Mouse (Mus musculus) forebrain, embryonic 16.5 days (tissue): ENCODE measurements around the gene Rps11. TPM values are rescaled to one million over a fixed set of nuclear protein-coding genes. Genes with fewer than 3 reads are reported as not detected.
A peak's percentile ranks its signal among the peaks of the same experiment; 100 is the strongest.

Experiments
- ATAC-seq: fragments of 200-750 bp; cut with Nextera tagmentation; 2 replicates; pipeline ENCODE4 v1.8.0; 2017; ENCODE audit warnings: mild to moderate bottlenecking, moderate library complexity
- H3K27ac ChIP-seq: fragments of 300-500 bp; sonication (generic); 2 replicates; pipeline ENCODE4 v1.5.1; 2014; ENCODE audit warnings: low read length, control low read depth
- H3K27me3 ChIP-seq: fragments of 300-500 bp; sonication (generic); replicated peaks from 2 replicates; pipeline ENCODE4 v1.6.1; 2014; ENCODE audit warnings: low read length; ENCODE audit not compliant: control insufficient read depth, insufficient read depth
- H3K36me3 ChIP-seq: fragments of 300-500 bp; sonication (generic); 2 replicates; pipeline ENCODE4 v1.6.1; 2014; ENCODE audit not compliant: control insufficient read depth, insufficient read depth
- H3K4me1 ChIP-seq: fragments of 300-500 bp; sonication (generic); replicated peaks from 2 replicates; pipeline ENCODE4 v1.6.1; 2014; ENCODE audit warnings: low read length; ENCODE audit not compliant: control insufficient read depth, insufficient read depth
- H3K4me2 ChIP-seq: fragments of 300-500 bp; sonication (generic); 2 replicates; pipeline ENCODE4 v1.6.1; 2014; ENCODE audit warnings: mild to moderate bottlenecking, low read length, control low read depth
- H3K4me3 ChIP-seq: fragments of 300-500 bp; sonication (generic); replicated peaks from 2 replicates; pipeline ENCODE4 v1.5.1; 2014; ENCODE audit warnings: mild to moderate bottlenecking, low read length, control low read depth
- H3K9ac ChIP-seq: fragments of 300-500 bp; sonication (generic); replicated peaks from 2 replicates; pipeline ENCODE4 v1.6.1; 2014; ENCODE audit warnings: low read depth, low read length, control low read depth
- H3K9me3 ChIP-seq: fragments of 300-500 bp; sonication (generic); 2 replicates; pipeline ENCODE4 v1.6.1; 2016; ENCODE audit warnings: low read length; ENCODE audit not compliant: control insufficient read depth
- WGBS: fragments of 180-500 bp; shearing (Covaris S2); extraction: QIAGEN DNeasy Blood & Tissue Kit; methylation state at CpG from one replicate; pipeline ENCODE4 v1.1.7; 2014; 5-methylcytosine and 5-hydroxymethylcytosine counted together
- polyA plus RNA-seq: library from polyadenylated mRNA; unstranded; fragments of >200 nt; fragmentation: Nextera tagmentation; extraction: Ambion mirVana; gene quantifications from 2 replicates; pipeline ENCODE4 v1.2.1, GENCODE M21; 2015

The Rps11 gene
- polyA plus RNA-seq, 1 experiment from 2014 or later, result 860 TPM

DNA sequence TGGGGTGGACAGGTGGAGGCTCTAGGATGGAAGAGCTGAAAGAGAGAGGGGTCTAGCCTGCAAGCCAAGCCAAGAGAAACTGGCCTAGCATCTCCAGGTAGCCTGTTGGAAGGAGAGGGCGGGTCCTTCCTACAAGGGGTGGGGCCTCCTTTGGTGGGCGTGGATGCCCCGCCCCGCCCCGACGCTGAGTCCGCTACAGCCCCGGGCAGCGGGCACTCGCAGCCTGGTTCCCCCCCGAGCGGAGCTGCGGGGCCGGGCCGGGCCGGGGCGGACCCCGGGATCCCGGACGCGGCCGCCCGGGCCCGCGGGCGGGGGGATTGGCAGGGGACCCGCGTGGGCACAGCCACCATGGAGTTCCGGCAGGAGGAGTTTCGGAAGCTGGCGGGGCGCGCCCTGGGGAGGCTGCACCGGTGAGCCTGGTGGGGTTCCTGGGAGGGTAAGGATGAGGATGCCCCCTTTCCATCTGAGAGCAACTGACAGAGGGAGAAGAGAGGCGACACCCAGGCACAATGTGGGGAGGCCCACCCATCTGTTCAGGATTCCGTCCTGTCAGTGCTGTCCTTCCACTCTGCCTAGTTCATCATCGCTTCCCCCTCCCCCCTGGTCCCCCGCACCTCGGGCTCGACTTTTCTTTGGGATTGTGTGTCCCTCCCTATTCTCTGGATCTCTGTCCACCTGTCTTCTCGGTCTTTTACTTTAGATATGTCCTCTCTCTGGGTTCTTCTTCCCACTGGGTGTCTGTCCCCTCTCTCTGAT is 39.7 kb upstream of the Rps11 start, which contains the start of gene Slc17a7:
Slc17a7 (plus strand) TSS at position 215 of the 756 bp plus-strand sequence.
- H3K27ac ChIP-seq, result 0 out of 2 replicates have a peak within 1 kb of the TSS, but pooled peaks have one; percentile 3
- 1% methylated on average over 41 of the region's 41 CpGs for WGBS

DNA sequence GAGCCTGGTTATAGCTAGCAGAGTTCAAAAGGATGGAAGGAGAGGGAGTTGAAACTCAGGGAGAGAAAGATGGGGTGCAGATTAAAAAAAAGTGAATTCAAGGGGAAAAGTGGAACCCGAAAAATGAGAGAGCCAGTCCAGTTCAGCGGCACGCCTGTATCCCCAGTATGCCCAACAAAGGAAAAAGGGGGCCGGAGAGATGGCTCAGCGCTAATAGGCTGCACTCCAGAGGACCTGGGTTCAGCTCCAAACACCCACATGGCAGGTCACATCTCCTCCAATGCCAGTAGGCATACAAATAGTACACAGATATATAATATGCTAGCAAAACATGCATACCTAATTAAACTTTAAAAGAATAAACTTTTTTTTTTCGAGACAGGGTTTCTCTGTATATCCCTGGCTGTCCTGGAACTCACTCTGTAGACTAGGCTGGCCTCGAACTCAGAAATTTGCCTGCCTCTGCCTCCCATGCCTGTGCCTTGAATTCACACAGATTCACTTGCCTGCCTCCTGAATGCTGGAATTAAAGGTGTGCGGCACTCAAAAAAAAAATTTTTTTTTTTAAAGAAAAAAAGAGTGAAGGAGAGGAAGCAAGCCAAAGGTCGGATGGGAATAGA is 38.9 kb upstream of the Rps11 start:
- H3K36me3 ChIP-seq, result no peaks in the 10 kb centered on the region; the same call in 1 of the 2 replicates
- 72% methylated on average over 9 of the region's 9 CpGs for WGBS
- no peak overlapping the region; the same call in 1 of the 2 replicates for H3K4me2 ChIP-seq
- no peak overlapping the region for H3K4me3 ChIP-seq
- ATAC-seq, result no peak
- peaks cover 34% of the 10 kb centered on the region for H3K4me1 ChIP-seq
- peaks cover 33% of the 10 kb centered on the region for H3K27me3 ChIP-seq
- no peak overlapping the region for H3K9ac ChIP-seq
- no peak overlapping the region for H3K27ac ChIP-seq
- H3K9me3 ChIP-seq, result no peaks in the 10 kb centered on the region

More for the DNA sequence above, 39.7 kb upstream of the Rps11 start, which contains the start of gene Slc17a7:
- Histone ChIP-seq H3K36me3 (no peaks in the 10 kb centered on the region; the same call in 1 of the 2 replicates), H3K4me2 (peak within 1 kb of the TSS; percentile 51), H3K9me3 (no peaks in the 10 kb centered on the region), H3K9ac (peak within 1 kb of the TSS; percentile 63), H3K27me3 (peaks cover 39% of the 10 kb centered on the region), H3K4me1 (peaks cover 42% of the 10 kb centered on the region), H3K4me3 (peak within 1 kb of the TSS; percentile 53)
- no peak for ATAC-seq

DNA sequence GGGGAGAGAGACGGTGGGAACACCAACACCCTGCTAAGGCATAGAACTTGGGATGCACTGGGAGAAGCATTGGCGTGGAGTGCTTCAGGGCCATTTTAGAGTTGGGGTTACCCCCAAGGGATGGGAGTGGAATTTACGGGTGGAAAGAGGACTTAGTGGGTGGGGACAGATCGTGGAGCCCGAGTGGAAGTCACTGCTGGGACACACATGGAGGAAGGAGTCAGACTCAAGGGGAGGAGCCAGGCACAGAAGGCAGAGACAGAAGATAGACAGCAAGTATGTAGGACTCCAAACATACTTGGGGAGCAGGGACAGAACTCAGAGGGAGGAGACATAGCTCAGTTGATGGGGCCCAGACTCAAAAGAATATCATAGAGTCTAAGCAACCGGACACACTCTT is 38.3 kb upstream of the Rps11 start:
- Histone ChIP-seq H3K4me1 (peaks cover 29% of the 10 kb centered on the region), H3K9ac (no peak overlapping the region), H3K4me3 (peak overlapping the region; percentile 38), H3K27me3 (peaks cover 28% of the 10 kb centered on the region), H3K9me3 (no peaks in the 10 kb centered on the region), H3K27ac (no peak overlapping the region), H3K4me2 (peak overlapping the region; percentile 55), H3K36me3 (no peaks in the 10 kb centered on the region; the same call in 1 of the 2 replicates)
- 26% methylated on average over 6 of the region's 6 CpGs for WGBS
- ATAC-seq, result no peak

DNA sequence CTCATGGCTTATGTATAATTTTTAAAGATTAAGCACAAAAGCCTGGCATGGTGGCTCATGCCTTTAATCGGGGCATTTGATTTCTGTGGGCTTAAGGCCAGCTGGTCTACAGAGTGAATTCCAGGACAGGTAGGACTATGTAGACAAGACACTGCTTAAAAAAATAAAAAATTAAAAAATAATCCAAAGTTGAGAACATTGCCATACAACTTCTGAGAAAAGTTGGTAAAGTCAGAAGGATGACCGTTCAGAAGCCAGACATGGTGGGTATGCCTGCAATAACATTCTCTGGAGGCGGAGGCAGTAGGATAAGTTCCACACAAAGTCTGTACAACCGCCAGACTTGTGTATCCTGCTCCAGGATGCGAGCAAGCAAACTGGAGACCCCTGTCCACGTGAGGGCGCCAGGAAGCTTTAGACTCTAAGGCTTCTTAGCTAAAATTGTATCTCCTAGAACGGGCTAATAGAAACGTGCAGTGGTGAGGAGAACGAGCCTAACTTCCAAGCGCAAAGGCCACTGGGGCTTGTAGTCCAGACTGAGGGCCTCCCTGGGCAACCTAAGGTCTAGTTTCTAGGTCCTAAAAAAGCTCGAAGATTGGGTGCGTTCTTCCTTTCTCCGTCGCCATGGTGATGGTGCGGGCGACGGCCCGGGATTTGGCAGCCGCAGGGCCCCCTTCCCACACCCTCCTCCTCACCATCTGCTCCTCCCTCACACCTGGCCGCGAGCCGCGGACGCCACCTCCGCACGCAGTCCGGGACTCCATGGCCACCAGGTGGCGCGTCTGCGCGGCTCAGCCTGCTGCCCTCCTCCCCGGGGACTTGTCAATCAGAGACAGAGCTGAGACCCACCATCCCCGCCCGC is 37.6 kb upstream of the Rps11 start:
- peaks cover 28% of the 10 kb centered on the region for H3K27me3 ChIP-seq
- H3K9ac ChIP-seq, result no peak overlapping the region
- H3K4me3 ChIP-seq, result peak overlapping the region; percentile 38
- H3K27ac ChIP-seq, result 0 out of 2 replicates have a peak overlapping the region, but pooled peaks have one; percentile 25
- H3K36me3 ChIP-seq, result no peaks in the 10 kb centered on the region; the same call in 1 of the 2 replicates
- peak overlapping the region; percentile 55 for H3K4me2 ChIP-seq
- WGBS, result 4% methylated on average over 35 of the region's 35 CpGs
- H3K4me1 ChIP-seq, result peaks cover 24% of the 10 kb centered on the region
- ATAC-seq, result peak; percentile 92
- no peaks in the 10 kb centered on the region for H3K9me3 ChIP-seq

DNA sequence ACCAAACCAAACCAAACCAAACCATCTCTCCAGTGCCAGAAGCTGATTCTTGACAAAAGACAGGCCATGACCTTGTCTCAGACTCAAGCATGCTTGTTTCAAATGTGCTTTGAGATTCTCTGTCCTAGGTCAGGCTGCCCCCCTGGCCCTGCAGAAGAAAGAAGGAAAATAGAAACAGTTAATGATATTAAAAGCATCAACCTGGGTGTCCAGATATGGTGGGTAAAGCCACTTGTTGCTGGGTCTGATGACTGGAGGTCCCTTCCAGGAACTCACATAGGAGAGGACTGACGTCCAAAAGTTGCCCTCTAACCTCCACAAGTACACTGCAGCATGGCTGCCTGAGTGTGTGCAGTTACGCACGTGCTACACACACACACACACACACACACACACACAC is 36.6 kb upstream of the Rps11 start:
- no peak for ATAC-seq
- H3K4me3 ChIP-seq, result no peak overlapping the region
- WGBS, result 83% methylated on average over 3 of the region's 3 CpGs
- H3K27ac ChIP-seq, result no peak overlapping the region
- peaks cover 20% of the 10 kb centered on the region for H3K27me3 ChIP-seq
- H3K4me2 ChIP-seq, result no peak overlapping the region
- no peak overlapping the region for H3K9ac ChIP-seq
- H3K9me3 ChIP-seq, result no peaks in the 10 kb centered on the region
- peaks cover 24% of the 10 kb centered on the region for H3K4me1 ChIP-seq
- H3K36me3 ChIP-seq, result no peaks in the 10 kb centered on the region; the same call in 1 of the 2 replicates

DNA sequence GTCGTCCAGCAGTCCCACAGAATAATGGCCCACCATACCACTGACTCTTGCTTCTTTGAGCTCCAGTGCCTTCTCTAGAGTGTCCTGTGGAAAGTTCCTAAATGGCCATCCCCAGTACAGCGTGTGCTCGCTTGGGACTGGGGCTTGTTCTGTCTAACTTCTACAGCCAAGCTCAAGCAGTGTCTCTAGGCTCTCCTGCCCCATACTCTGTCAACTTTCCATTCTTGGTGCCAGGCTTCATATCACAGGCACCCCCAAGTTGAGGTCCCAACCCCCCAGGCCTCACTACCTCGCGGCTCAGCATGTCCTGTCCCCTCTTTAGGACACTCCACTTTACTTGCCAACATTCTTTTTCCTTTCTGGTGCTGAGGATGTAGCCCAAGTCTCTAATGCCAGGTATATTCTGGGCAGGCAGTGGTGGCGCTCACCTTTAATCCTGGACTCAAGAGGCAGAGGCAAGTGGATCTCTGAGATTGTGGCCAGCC is 36.1 kb upstream of the Rps11 start:
- WGBS, result 96% methylated on average over 6 of the region's 6 CpGs
- Histone ChIP-seq H3K36me3 (no peaks in the 10 kb centered on the region; the same call in 1 of the 2 replicates), H3K9ac (no peak overlapping the region), H3K27me3 (peaks cover 15% of the 10 kb centered on the region), H3K4me2 (no peak overlapping the region), H3K27ac (no peak overlapping the region), H3K4me1 (peaks cover 24% of the 10 kb centered on the region), H3K4me3 (no peak overlapping the region), H3K9me3 (no peaks in the 10 kb centered on the region)
- ATAC-seq, result no peak

DNA sequence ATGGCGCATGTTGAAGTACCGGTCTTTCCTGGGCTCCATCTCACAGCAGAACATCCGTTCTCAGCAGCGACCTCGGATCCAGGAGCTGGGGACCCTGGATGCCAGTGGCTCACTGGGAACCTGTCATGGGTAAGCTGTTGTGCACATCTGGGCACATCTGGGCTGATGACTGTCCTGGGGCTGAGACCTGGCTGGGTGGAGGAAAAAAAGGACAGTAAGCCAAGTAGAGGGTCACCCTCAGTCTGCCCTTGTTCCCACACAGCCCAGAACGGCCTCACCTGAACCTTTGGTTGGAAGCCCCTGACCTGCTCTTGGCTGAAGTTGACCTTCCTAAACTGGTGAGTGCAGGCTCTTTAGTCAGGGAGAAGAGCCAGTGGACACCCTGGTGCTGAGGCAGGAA is 34.8 kb upstream of the Rps11 start:
- ATAC-seq, result no peak
- Histone ChIP-seq H3K4me2 (no peak overlapping the region), H3K9me3 (no peaks in the 10 kb centered on the region), H3K4me1 (peaks cover 20% of the 10 kb centered on the region), H3K27me3 (peaks cover 3% of the 10 kb centered on the region; the same call in 1 of the 2 replicates), H3K9ac (no peak overlapping the region), H3K27ac (no peak overlapping the region), H3K36me3 (no peaks in the 10 kb centered on the region; the same call in 1 of the 2 replicates), H3K4me3 (no peak overlapping the region)
- WGBS, result 97% methylated on average over 6 of the region's 6 CpGs

DNA sequence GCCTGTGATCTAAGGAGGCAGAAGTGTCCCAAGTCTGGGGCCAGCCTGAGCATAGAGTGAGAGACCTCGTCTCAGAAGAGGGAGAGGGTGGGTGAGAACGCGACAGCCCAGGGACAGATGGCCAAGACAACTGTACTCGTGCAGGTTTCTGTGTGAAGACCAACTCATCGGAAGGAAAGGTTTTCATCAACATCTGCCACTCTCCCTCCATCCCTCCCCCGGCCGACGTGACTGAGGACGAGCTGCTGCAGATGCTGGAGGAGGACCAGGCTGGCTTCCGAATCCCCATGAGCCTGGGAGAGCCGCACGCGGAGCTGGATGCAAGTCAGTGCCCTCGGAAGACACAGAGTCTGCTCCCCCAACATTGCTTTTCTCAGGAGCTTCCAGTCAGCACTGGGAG is 33.2 kb upstream of the Rps11 start:
- ATAC-seq, result no peak
- H3K4me3 ChIP-seq, result no peak overlapping the region
- H3K27me3 ChIP-seq, result no peaks in the 10 kb centered on the region
- no peak overlapping the region for H3K27ac ChIP-seq
- WGBS, result 75% methylated on average over 14 of the region's 14 CpGs
- no peak overlapping the region for H3K9ac ChIP-seq
- H3K9me3 ChIP-seq, result no peaks in the 10 kb centered on the region
- no peak overlapping the region for H3K4me2 ChIP-seq
- H3K36me3 ChIP-seq, result no peaks in the 10 kb centered on the region; the same call in 1 of the 2 replicates
- H3K4me1 ChIP-seq, result peaks cover 20% of the 10 kb centered on the region
